Mouse (Mus musculus) CH12.LX (cell line): Measurements from ENCODE around the gene Kif18b.
A peak's percentile ranks its signal among the peaks of the same experiment; 100 is the strongest.

Source experiments
- CTCF ChIP-seq, 2 experiments: IDR thresholded peaks in 1 of 2; conservative IDR thresholded peaks in 1 of 2; 2 replicates each; pipeline ENCODE4 v1.5.1; 2011 to 2012; ENCODE audit warnings: low read depth in 2 of 2, low read length in 2 of 2, improper control_type of control experiment in 1 of 2, inconsistent platforms in 1 of 2, mild to moderate bottlenecking in 1 of 2, moderate library complexity in 1 of 2
- ELF1 ChIP-seq: IDR thresholded peaks from 2 replicates; pipeline ENCODE4 v1.6.1; 2014; ENCODE audit warnings: low read depth, mild to moderate bottlenecking, inconsistent platforms, low read length, improper control_type of control experiment
- KAT2A ChIP-seq: IDR thresholded peaks from 2 replicates; pipeline ENCODE4 v1.6.1; 2012; ENCODE audit warnings: low read length, improper control_type of control experiment, inconsistent platforms; ENCODE audit not compliant: insufficient replicate concordance

DNA sequence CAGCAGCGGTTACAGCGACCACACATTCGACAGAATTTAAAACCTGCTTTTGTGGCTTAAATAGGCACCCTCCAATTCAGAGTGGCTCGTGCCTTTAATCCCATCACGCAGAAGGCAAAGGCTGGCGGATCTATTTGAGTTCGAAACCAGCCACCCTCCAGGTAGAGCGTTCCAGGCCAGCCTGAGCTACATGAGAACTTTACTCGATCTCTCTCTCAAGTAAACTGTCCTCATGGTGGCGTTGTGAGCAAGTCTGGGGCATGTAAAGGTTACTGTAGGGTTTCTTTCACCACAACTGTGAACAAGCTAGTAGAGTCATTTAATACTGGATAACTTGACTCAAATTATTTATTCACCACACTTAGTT, 410 bp upstream of the Kif18b start:
- TF ChIP-seq KAT2A (no peak), CTCF (conservative IDR thresholded peaks at IDR 0.05 in 1 of 2, IDR thresholded peaks at IDR 0.05 in 1 of 2; ENCODE audit: low read depth in 2 of 2, low read length in 2 of 2) (peak in 1 of 2 experiments; percentile 75; a peak in 3 of 4 replicates), ELF1 (no peak)
